Mouse (Mus musculus) heart, adult 2 months (tissue): ENCODE measurements around the gene Ccdc124.

ENCODE experiments used
- CTCF ChIP-seq: fragments of 200-600 bp; IDR thresholded peaks from 2 replicates; pipeline ENCODE4 v1.8.1; 2022; ENCODE audit warnings: antibody characterized with exemption, mild to moderate bottlenecking, moderate library complexity
- EP300 ChIP-seq: fragments of 200-500 bp; IDR thresholded peaks from 2 replicates; pipeline ENCODE4 v1.6.1; 2011; ENCODE audit warnings: low read depth, low read length, control low read depth; ENCODE audit not compliant: insufficient read depth
- POLR2A ChIP-seq: fragments of 200-500 bp; IDR thresholded peaks from 2 replicates; pipeline ENCODE4 v1.6.1; 2011; ENCODE audit warnings: mild to moderate bottlenecking, low read depth, low read length, control low read depth; ENCODE audit not compliant: insufficient read depth

- no peak for TF ChIP-seq CTCF
- no peak for TF ChIP-seq EP300
- TF ChIP-seq POLR2A: no peak
Measured at GRCm38 (mm10) chr8:70856028-70856427, 17.7 kb downstream of the Ccdc124 start.
